Mouse (Mus musculus) brain, embryonic 14.5 days (tissue): Measurements from ENCODE around the gene Hoxa4. TPM values are rescaled to one million over a fixed set of nuclear protein-coding genes. Genes with fewer than 3 reads are reported as not detected.
A peak's percentile ranks its signal among the peaks of the same experiment; 100 is the strongest.

Experiments used
- DNase-seq: peaks from one replicate; pipeline ENCODE4 v3.0.0-alpha.2; 2011; ENCODE audit warnings: low read depth
- CTCF ChIP-seq: fragments of 200-500 bp; IDR thresholded peaks from 2 replicates; pipeline ENCODE4 v1.5.1; 2012; ENCODE audit warnings: inconsistent platforms, mild to moderate bottlenecking, moderate library complexity, borderline replicate concordance; ENCODE audit not compliant: insufficient read depth, insufficient read length; ENCODE audit errors: extremely low read depth
- POLR2A ChIP-seq: fragments of 200-500 bp; IDR thresholded peaks from 2 replicates; pipeline ENCODE4 v1.6.1; 2012; ENCODE audit warnings: mild to moderate bottlenecking, inconsistent platforms, borderline replicate concordance; ENCODE audit not compliant: poor library complexity, insufficient read depth, insufficient read length, severe bottlenecking; ENCODE audit errors: extremely low read depth
- polyA plus RNA-seq: library from polyadenylated mRNA; depleted of rRNA; stranded (reverse); fragments of >200 nt; gene quantifications from 2 replicates; pipeline ENCODE4 v1.2.3, GENCODE M21; 2012

Gene Hoxa4
- polyA plus RNA-seq, 1 experiment, result 16.4 TPM

DNA sequence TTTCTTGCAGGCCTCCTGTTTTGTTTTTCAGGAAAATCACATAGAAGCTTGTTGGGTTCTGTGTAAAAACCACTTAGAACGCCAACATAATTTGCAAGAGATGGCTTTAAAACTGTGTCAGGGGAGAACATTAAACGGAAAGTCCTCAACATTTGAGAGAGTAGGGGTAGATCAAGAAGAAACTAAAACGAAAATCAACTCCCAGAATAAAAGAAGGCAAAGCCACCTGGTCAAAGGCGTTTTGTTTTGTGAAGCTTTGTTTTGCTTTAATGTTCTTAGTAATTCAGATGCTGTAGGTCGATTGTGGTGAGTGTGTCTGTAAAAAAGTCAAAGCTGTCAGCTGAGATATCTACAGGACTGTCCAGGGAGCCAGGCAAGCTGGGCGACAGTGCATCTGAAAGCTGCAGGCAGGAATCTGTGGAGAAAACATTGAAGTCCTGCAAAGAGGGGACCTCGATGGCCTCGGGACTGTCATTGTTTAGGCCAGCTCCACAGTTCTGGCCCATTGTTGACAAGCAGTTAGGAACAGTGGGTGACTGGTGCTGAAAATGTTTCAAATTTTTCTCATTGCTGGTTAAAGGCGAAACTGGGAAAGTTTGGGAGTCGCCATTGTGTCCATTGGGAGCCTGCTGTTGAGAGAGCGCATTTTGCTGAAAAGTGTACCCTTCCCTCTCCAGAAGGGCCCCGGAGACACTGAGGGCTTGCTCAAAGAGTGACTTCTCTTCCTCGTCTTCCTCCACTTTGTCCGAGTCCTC, 28.8 kb downstream of the Hoxa4 start:
- DNase-seq, result peak; percentile 62
- TF ChIP-seq POLR2A (no peak), CTCF (no peak)

DNA sequence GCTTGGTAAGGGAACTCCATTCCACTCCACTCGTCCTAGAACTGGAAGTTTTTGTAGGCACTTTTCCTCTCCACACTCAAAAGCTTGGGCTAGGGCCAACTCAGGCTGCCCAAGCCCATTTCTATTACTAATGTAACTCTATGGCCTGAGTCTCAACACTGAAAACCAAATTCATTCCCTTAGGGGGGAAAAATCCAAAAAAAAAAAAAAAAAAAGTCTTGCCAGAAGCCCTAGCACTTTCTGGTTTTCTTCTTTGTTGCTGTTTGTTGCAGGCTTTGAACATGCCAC, 29.5 kb downstream of the Hoxa4 start:
- no peak for DNase-seq
- TF ChIP-seq POLR2A, result no peak
- no peak for TF ChIP-seq CTCF

DNA sequence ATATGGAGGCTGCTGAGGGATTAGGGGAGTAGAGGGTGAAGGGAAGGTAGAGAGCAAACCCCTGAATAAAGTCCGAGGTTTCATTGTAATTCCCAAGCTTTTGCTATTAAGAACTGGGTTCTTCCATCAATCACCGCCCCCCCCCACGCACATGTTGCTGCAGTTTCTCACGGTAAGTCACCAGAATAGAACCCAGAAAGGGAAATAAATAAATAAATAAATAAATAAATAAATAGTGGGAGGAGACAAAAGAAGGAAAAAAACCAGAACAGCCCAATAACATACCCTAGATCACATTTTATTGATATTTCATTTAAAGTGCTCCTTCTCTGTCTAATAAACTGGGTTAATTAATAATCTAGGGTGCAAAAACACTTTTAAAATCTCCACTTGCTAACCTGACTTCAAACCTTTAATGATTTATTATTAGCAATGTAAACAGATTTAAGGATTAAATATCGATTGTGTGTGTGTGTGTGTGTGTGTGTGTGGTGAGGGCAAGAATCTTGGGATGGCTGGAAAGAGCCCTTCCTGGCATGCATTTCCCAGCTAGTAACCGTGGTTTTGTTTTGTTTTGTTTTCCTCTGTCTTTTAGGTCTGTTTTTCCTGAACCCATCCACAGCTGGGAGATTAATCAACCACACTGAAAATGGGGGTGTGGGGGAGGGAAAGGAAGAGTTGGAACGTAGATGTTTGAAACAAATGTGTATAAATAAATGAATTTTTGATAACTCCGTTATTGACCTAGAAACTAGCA, 30.0 kb downstream of the Hoxa4 start:
- DNase-seq, result no peak

DNA sequence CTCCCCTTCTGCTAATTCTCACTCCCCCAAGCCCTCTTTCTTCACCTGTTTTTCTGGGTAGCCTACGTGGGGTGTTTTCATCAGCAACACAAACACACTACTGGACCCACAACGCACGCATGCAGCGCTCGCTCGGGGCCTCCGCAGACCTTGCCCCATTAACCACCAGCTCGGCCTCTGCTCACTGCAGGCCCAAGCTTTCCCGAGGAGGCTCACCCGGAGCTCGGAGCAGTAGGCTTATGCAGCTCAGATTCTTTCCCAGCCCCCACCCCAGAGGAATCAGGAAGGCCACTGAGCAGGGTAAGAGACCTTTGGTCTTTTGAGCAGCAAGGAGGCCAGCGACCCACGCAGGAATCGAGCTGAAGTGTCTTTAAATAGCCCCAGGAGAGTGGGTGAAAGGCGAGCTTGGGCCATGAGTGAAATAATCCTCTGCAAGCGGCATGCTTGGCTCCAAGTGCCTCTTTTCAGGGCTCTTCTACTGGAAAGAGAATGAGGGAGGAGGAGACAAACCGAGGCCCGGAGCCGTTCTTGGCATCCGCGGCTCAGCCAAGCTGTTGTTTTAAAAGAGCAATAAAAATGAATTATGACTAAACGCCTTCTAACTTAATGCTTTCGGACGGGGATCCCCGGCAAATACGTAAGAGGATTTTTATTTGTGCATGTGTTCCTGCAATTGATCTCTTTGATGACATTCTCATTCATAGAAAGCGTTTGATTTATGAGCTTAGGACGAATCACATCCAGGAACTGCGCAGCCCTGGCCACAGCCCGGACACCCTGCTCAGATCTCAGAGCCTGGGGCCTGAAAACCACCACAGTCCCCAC, 30.8 kb downstream of the Hoxa4 start:
- peak; percentile 61 for DNase-seq
- TF ChIP-seq CTCF, result no peak
- no peak for TF ChIP-seq POLR2A

More for the DNA sequence above, 30.0 kb downstream of the Hoxa4 start:
- TF ChIP-seq CTCF (no peak), POLR2A (no peak)

DNA sequence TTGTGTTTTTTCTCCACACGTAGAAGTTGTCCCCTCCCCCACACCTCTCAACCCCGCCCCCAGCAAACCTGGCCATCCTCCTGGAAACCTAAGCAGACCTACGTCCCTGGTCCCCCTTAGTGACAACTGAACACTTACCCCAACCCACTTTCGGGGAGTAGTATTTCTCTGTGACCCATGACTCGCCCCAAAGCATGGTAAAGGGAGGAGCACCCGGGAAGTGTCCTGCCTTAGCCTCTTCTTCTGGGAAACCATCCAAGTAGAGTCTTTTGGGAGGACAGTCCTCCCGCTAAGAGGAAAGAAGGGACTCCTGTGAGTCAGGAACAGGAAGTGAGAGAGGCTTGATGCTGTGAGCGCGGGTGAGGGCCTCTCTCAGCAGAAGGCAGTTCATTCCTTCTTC, 31.6 kb downstream of the Hoxa4 start:
- peak; percentile 11 for DNase-seq
- no peak for TF ChIP-seq CTCF
- no peak for TF ChIP-seq POLR2A

DNA sequence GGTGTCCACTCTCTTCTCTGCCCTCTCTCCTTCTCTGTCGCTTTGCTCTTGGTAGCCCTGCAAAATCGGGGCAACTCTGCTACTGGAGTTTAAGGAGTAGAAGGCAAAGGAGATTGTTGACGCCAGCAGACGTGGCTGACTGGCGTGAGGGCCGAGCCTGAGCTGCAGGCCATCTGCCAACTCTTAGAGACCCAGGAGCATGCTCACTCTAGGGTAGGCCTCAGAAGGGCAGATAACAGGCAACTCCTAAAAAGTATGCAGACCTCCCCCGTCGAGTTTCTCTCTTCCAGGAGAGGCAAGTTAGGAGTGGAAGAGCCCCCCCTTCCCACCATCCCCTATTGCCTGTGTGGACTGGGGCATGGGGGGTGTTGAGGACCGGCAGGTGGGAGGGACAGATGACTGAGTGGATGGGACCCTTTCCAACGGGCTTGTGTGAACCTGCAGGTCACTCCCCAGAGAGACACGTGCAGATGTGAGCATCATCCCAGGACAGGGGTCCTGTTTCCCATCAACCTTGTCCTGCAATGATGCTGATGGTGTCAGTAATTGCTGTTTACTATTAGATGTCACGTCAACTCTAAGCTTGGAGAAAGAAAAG, 32.3 kb downstream of the Hoxa4 start:
- no peak for TF ChIP-seq CTCF
- DNase-seq, result peak; percentile 17

DNA sequence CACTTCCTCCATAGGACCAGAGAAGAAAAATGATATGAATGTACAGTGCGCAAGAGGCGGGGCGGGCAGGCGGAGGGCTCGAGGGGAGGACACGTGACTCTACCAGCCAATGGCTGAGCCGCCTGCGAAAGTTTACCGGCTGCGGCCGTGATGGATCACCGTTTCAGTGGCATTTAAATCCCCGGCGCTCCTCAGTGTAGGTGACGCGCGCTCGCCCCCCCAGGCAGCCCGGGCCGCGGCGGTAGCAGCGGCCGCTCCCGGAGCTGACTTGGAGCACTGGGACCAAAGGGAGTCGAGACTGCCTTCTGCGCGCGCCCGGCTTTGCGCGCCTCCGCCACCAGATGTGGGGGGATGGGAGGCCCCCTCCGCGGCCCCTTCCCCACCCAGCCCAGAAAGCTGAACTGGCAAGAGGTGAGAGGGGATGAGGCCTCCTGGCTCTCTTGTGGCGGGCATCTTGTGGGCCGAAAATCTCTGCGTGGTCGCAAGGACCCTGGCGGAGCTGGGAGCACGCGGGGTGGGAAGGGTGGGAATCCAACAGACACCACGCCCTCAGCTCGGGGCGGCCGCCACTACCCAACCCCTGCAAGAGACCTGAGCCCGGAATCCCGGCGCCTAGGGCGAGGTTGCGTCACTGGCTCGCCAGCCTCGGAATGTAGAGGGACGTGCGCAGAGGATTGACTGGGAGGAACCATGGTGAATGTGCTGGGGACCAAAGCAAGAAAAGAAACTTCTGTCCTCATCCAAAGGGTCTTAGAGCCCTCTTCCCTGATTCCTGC, 33.1 kb downstream of the Hoxa4 start, which contains the start of gene Hoxa1:
Gene Hoxa1 (minus strand): TSS at position 42 of the 776 bp plus-strand sequence.
- DNase-seq, result peak; percentile 77
- TF ChIP-seq POLR2A, result no peak
- no peak for TF ChIP-seq CTCF

DNA sequence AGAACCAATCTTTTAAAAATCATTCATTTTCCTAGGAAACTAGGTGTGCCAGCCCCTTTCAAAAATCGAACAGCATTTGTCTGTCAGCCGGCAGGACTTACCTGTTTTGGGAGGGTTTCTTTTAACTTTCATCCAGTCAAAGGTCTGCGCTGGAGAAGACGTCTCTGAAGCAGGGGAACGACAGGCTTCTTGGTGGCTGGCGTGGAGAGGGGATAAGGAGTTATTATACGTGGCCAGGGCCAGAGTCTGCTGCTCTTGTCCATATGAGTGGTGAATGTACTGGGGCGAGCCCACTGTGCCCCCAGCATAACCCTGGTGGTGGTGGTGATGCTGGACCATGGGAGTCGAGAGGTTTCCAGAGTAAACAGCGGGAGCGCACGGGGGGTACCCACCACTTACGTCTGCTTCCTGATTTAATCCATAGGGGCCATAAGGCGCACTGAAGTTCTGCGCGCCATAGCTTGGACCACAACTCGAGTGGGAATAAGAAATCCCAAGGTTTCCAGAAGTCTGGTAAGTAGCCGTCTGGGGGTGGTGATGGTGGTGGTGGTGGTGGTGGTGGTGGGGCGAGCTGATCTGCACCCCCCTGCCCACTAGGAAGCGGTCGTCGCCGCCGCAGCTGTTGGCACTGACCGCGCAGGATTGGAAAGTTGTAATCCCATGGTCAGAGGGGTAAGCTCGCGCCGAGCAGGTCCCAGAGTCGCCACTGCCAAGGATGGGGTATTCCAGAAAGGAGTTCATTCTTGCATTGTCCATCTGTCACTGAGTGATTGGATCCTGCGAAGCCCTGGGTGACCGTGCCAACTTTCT, 33.9 kb downstream of the Hoxa4 start:
- no peak for TF ChIP-seq CTCF
- no peak for TF ChIP-seq POLR2A
- DNase-seq, result no peak

DNA sequence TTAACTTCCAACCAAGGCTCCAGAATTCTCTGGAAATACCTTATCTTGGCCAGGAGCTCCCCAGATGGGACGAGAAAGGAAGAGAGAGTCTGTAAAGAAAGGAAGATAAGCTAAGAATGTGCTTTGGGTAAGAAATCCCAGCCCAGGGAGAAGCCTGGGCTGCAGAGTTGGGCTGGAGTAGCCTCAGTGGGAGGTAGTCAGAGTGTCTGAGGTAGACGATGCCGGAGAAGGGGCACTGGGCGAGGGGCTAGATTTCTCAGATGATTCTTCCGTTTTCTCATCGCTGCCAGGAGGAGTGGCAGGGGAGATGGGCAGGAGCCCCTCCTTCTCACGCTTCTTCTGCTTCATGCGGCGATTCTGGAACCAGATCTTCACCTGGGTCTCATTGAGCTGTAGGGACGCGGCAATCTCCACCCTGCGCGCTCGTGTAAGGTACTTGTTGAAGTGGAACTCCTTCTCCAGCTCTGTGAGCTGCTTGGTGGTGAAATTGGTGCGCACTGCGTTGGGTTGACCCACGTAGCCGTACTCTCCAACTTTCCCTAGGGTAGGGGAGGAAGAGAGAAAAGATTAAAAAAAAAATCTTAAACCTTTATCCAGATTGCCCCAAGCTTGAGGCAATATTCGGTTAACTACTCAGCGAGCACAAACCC, 34.9 kb downstream of the Hoxa4 start:
- no peak for DNase-seq

DNA sequence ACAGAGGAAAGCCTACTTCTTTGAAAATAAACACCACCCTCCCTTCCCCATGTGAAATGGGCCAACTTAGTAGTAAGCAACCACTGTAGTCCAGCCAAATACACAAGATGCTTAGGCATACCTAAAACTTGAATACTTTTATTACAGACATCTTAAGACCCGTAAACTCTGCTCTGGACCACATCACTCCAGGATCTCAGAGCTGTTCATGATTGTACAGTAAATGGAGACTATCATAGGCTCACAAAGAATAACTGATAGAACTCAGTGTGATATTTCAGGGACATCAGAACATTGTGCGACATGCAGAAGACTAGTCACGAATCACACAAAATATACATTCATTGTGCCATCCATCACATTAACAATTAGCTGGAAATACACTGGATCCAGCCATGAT, 36.1 kb downstream of the Hoxa4 start:
- peak; percentile 4 for DNase-seq
- TF ChIP-seq POLR2A, result no peak
- no peak for TF ChIP-seq CTCF

More for the DNA sequence above, 34.9 kb downstream of the Hoxa4 start:
- TF ChIP-seq POLR2A (no peak), CTCF (no peak)

DNA sequence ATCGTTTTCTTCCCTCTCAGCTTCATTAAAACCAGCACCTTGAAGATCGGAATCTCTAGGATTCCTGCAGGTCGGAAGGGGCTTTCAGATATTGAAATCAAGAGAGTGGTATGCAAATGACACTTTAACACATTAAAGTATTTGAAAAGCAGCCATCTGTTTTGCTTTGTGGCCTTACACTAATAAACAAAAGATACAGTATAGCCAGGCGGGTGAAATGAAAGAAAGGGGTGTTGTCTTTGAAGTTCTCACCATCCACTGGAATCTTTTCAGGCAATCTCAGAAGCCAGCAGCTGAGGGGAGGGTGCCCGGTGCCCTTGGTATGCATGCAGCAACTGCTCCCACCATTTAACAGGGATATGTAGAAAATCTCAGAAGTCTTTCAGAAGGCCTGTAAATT, 37.5 kb downstream of the Hoxa4 start:
- DNase-seq, result peak; percentile 35
- TF ChIP-seq POLR2A, result no peak
- TF ChIP-seq CTCF, result no peak
